Mouse (Mus musculus) midbrain, embryonic 11.5 days (tissue): ENCODE results near the gene Arfgef3. TPM values are rescaled to one million over a fixed set of nuclear protein-coding genes. Genes with fewer than 3 reads are reported as not detected.

Experiments used
- ATAC-seq: fragments of 200-750 bp; cut with Nextera tagmentation; 2 replicates; pipeline ENCODE4 v1.8.0; 2017; ENCODE audit warnings: moderate TSS enrichment, moderate library complexity; ENCODE audit not compliant: low FRiP score
- DNase-seq: peaks from one replicate; pipeline ENCODE4 v3.0.0; 2015; ENCODE audit warnings: low spot score; ENCODE audit errors: missing footprints
- H3K27ac ChIP-seq: fragments of 300-500 bp; sonication (generic); 2 replicates; pipeline ENCODE4 v1.5.1; 2014; ENCODE audit warnings: low read depth, low read length
- H3K27me3 ChIP-seq: fragments of 300-500 bp; sonication (generic); 2 replicates; pipeline ENCODE4 v1.6.1; 2014; ENCODE audit warnings: mild to moderate bottlenecking, low read length, moderate library complexity, mixed read lengths; ENCODE audit not compliant: control insufficient read depth, insufficient read depth
- H3K36me3 ChIP-seq: fragments of 300-500 bp; sonication (generic); 2 replicates; pipeline ENCODE4 v1.6.1; 2014; ENCODE audit warnings: mild to moderate bottlenecking, low read length, moderate library complexity, mixed read lengths; ENCODE audit not compliant: control insufficient read depth, insufficient read depth
- H3K4me1 ChIP-seq: fragments of 300-500 bp; sonication (generic); 2 replicates; pipeline ENCODE4 v1.6.1; 2014; ENCODE audit warnings: low read length; ENCODE audit not compliant: control insufficient read depth, insufficient read depth
- H3K4me2 ChIP-seq: fragments of 300-500 bp; sonication (generic); 2 replicates; pipeline ENCODE4 v1.6.1; 2014; ENCODE audit warnings: mild to moderate bottlenecking, moderate library complexity
- H3K4me3 ChIP-seq: fragments of 300-500 bp; sonication (generic); 2 replicates; pipeline ENCODE4 v1.5.1; 2014; ENCODE audit warnings: low read depth, low read length
- H3K9ac ChIP-seq: fragments of 300-500 bp; sonication (generic); 2 replicates; pipeline ENCODE4 v1.6.1; 2014; ENCODE audit warnings: low read length
- H3K9me3 ChIP-seq: fragments of 300-500 bp; sonication (generic); 2 replicates; pipeline ENCODE4 v1.6.1; 2016; ENCODE audit warnings: low read length; ENCODE audit not compliant: control insufficient read depth
- WGBS: fragments of 180-500 bp; shearing (Covaris S2); extraction: QIAGEN DNeasy Blood & Tissue Kit; methylation state at CpG from one replicate; pipeline ENCODE4 v1.1.7; 2014; 5-methylcytosine and 5-hydroxymethylcytosine counted together
- polyA plus RNA-seq: library from polyadenylated mRNA; unstranded; fragments of >200 nt; fragmentation: Nextera tagmentation; extraction: Ambion mirVana; gene quantifications from 2 replicates; pipeline ENCODE4 v1.2.1, GENCODE M21; 2014

The Arfgef3 gene
- polyA plus RNA-seq, 1 experiment from 2014 or later: 1.3 TPM

GRCm38 (mm10) chr10:18661606-18662220, 82.0 kb downstream of the Arfgef3 start:
- no peak overlapping the region for H3K9ac ChIP-seq

GRCm38 (mm10) chr10:18660998-18661397, 82.8 kb downstream of the Arfgef3 start:
- DNase-seq (no peak), ATAC-seq (no peak)
- WGBS: 87% methylated on average over 2 of the region's 2 CpGs

More at GRCm38 (mm10) chr10:18661606-18662220, 82.0 kb downstream of the Arfgef3 start:
- WGBS: 74% methylated on average over 1 of the region's 1 CpGs
- H3K4me2 ChIP-seq: no peak overlapping the region
- no peaks in the 10 kb centered on the region for H3K4me1 ChIP-seq
- H3K36me3 ChIP-seq: no peaks in the 10 kb centered on the region
- no peak overlapping the region for H3K27ac ChIP-seq
- H3K27me3 ChIP-seq: no peaks in the 10 kb centered on the region
- DNase-seq (no peak), ATAC-seq (no peak)
- no peaks in the 10 kb centered on the region; the same call in 1 of the 2 replicates for H3K9me3 ChIP-seq
- no peak overlapping the region for H3K4me3 ChIP-seq

DNA sequence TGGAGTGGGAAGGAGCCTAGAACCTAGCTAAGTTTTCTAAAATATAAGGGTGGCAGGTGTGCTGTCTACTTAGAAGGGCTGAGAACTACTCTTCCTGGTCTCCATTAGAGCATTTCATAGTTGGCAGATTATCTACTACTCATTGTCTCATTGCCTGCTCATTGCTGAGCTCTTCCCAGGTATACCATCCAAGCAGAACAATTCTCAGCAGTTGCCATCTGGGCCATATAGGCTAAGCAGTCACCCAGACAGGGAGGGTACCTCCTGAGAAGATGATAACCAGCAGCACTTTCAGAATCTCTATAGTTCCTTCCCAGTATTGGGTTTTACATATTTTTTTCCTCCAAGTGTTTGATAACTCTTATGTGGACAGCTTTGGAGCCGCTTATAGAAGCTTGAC, 86.2 kb downstream of the Arfgef3 start:
- no peak overlapping the region for H3K4me2 ChIP-seq
- no peaks in the 10 kb centered on the region for H3K4me1 ChIP-seq
- no peaks in the 10 kb centered on the region for H3K27me3 ChIP-seq
- H3K27ac ChIP-seq: no peak overlapping the region
- H3K9me3 ChIP-seq: no peaks in the 10 kb centered on the region; the same call in 1 of the 2 replicates
- no peak overlapping the region for H3K4me3 ChIP-seq
- WGBS: 92% methylated on average over 1 of the region's 1 CpGs
- DNase-seq (no peak), ATAC-seq (no peak)
- no peaks in the 10 kb centered on the region for H3K36me3 ChIP-seq
- H3K9ac ChIP-seq: no peak overlapping the region

More at GRCm38 (mm10) chr10:18660998-18661397, 82.8 kb downstream of the Arfgef3 start:
- Histone ChIP-seq H3K4me1 (no peaks in the 10 kb centered on the region), H3K4me3 (no peak overlapping the region), H3K27ac (no peak overlapping the region), H3K27me3 (no peaks in the 10 kb centered on the region), H3K9me3 (no peaks in the 10 kb centered on the region; the same call in 1 of the 2 replicates), H3K4me2 (no peak overlapping the region), H3K36me3 (no peaks in the 10 kb centered on the region), H3K9ac (no peak overlapping the region)

- Histone ChIP-seq H3K4me3 (no peak overlapping the region), H3K27me3 (no peaks in the 10 kb centered on the region), H3K9ac (no peak overlapping the region), H3K4me2 (no peak overlapping the region), H3K27ac (no peak overlapping the region), H3K9me3 (no peaks in the 10 kb centered on the region), H3K36me3 (no peaks in the 10 kb centered on the region), H3K4me1 (no peaks in the 10 kb centered on the region)
- no peak for DNase-seq
- 89% methylated on average over 1 of the region's 1 CpGs for WGBS
- ATAC-seq: no peak
These were observed 96.7 kb downstream of the Arfgef3 start for GRCm38 (mm10) chr10:18647069-18647468.

GRCm38 (mm10) chr10:18646035-18646434, 97.7 kb downstream of the Arfgef3 start:
- no peaks in the 10 kb centered on the region for H3K9me3 ChIP-seq
- no peak overlapping the region for H3K9ac ChIP-seq
- H3K4me2 ChIP-seq: no peak overlapping the region
- H3K27ac ChIP-seq: no peak overlapping the region
- DNase-seq (no peak), ATAC-seq (no peak)
- H3K4me1 ChIP-seq: no peaks in the 10 kb centered on the region
- no peaks in the 10 kb centered on the region for H3K27me3 ChIP-seq
- 91% methylated on average over 10 of the region's 10 CpGs for WGBS
- H3K4me3 ChIP-seq: no peak overlapping the region
- H3K36me3 ChIP-seq: no peaks in the 10 kb centered on the region

DNA sequence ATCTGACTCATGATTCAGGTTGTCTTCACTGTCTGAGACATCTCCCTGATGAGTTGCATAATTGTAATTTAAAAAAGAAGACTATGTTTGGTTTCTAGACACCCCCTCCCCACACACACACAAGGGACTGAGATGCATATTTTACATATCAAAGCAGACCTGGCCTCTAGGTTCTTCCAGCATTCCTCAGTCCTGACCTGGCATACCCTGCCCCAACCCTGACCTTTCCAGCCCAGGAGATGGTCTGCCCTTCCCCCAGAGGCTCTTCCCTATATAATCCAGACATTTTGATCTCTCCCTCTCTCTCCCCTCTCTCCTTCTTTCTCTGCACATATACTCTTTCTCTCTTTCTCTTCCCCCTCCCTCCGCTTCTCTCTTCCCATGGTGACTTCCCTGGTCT, 99.4 kb downstream of the Arfgef3 start:
- no peaks in the 10 kb centered on the region for H3K36me3 ChIP-seq
- no peaks in the 10 kb centered on the region for H3K4me1 ChIP-seq
- H3K9ac ChIP-seq: no peak overlapping the region
- DNase-seq (no peak), ATAC-seq (no peak)
- no peaks in the 10 kb centered on the region for H3K9me3 ChIP-seq
- no peak overlapping the region for H3K27ac ChIP-seq
- H3K4me2 ChIP-seq: no peak overlapping the region
- H3K27me3 ChIP-seq: no peaks in the 10 kb centered on the region
- WGBS: 91% methylated on average over 1 of the region's 1 CpGs
- H3K4me3 ChIP-seq: no peak overlapping the region

GRCm38 (mm10) chr10:18643506-18643905, 100.2 kb downstream of the Arfgef3 start:
- Histone ChIP-seq H3K9me3 (no peaks in the 10 kb centered on the region), H3K36me3 (no peaks in the 10 kb centered on the region), H3K4me2 (no peak overlapping the region), H3K4me1 (no peaks in the 10 kb centered on the region), H3K9ac (no peak overlapping the region), H3K27me3 (no peaks in the 10 kb centered on the region), H3K27ac (no peak overlapping the region), H3K4me3 (no peak overlapping the region)
- WGBS: 88% methylated on average over 3 of the region's 3 CpGs
- ATAC-seq (no peak), DNase-seq (no peak)

DNA sequence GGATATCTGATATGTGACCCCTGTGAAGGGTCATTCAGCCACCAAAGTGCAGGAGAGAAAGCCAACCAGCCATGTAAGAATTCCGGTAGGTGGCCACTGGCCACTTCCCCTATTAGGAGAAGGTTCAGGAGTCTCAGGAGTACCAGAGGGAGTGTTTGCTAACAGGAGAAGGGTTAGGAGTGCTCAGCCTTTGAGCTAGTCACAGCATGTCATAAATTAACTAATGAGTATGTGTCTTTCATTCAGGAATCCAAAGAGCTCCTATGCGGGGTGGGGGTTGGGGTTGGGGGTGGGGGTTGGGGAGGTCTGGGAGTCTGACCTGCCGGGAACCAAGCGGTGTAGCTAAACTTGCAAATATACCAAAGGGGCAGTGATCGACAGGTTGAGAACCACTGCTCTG, 100.9 kb downstream of the Arfgef3 start:
- no peak for DNase-seq
- 79% methylated on average over 5 of the region's 5 CpGs for whole genome bisulfite sequencing
- H3K27me3 ChIP-seq: no peaks in the 10 kb centered on the region
- no peak for ATAC-seq
- no peak overlapping the region for H3K9ac ChIP-seq
- H3K4me1 ChIP-seq: no peaks in the 10 kb centered on the region
- H3K36me3 ChIP-seq: no peaks in the 10 kb centered on the region
- H3K27ac ChIP-seq: no peak overlapping the region
- no peak overlapping the region for H3K4me2 ChIP-seq
- H3K9me3 ChIP-seq: no peaks in the 10 kb centered on the region
- H3K4me3 ChIP-seq: no peak overlapping the region

GRCm38 (mm10) chr10:18640596-18640995, 103.2 kb downstream of the Arfgef3 start:
- ATAC-seq (no peak), DNase-seq (no peak)
- no peak overlapping the region for H3K4me2 ChIP-seq
- H3K27me3 ChIP-seq: no peaks in the 10 kb centered on the region
- no peaks in the 10 kb centered on the region for H3K36me3 ChIP-seq
- no peaks in the 10 kb centered on the region for H3K4me1 ChIP-seq
- no peak overlapping the region for H3K9ac ChIP-seq
- H3K9me3 ChIP-seq: no peaks in the 10 kb centered on the region
- no peak overlapping the region for H3K27ac ChIP-seq
- 87% methylated on average over 5 of the region's 5 CpGs for WGBS
- no peak overlapping the region for H3K4me3 ChIP-seq
